Mouse (Mus musculus) embryonic facial prominence, embryonic 14.5 days (tissue): ENCODE results near the gene Rab11a. TPM values are rescaled to one million over a fixed set of nuclear protein-coding genes. Genes with fewer than 3 reads are reported as not detected.
A peak's percentile ranks its signal among the peaks of the same experiment; 100 is the strongest.

Experiments
- ATAC-seq: fragments of 200-750 bp; cut with Nextera tagmentation; 2 replicates; pipeline ENCODE4 v1.8.0; 2017; ENCODE audit warnings: low read depth, moderate number of reproducible peaks, moderate TSS enrichment
- DNase-seq: peaks from one replicate; pipeline ENCODE4 v3.0.0-alpha.2; 2015; ENCODE audit warnings: low spot score
- H3K27ac ChIP-seq: fragments of 300-500 bp; sonication (generic); replicated peaks from 2 replicates; pipeline ENCODE4 v1.5.1; 2014; ENCODE audit warnings: low read depth, mild to moderate bottlenecking, low read length, moderate library complexity
- H3K27me3 ChIP-seq: fragments of 300-500 bp; sonication (generic); replicated peaks from 2 replicates; pipeline ENCODE4 v1.6.1; 2014; ENCODE audit warnings: low read length; ENCODE audit not compliant: control insufficient read depth, insufficient read depth
- H3K36me3 ChIP-seq: fragments of 300-500 bp; sonication (generic); 2 replicates; pipeline ENCODE4 v1.6.1; 2014; ENCODE audit warnings: low read length, mixed read lengths; ENCODE audit not compliant: control insufficient read depth, insufficient read depth
- H3K4me1 ChIP-seq: fragments of 300-500 bp; sonication (generic); 2 replicates; pipeline ENCODE4 v1.6.1; 2014; ENCODE audit warnings: antibody characterized with exemption, low read length; ENCODE audit not compliant: control insufficient read depth, insufficient read depth
- H3K4me2 ChIP-seq: fragments of 300-500 bp; sonication (generic); 2 replicates; pipeline ENCODE4 v1.6.1; 2014; ENCODE audit warnings: low read depth, mild to moderate bottlenecking, low read length, moderate library complexity, mixed read lengths
- H3K4me3 ChIP-seq: fragments of 300-500 bp; sonication (generic); 2 replicates; pipeline ENCODE4 v1.5.1; 2014; ENCODE audit warnings: low read depth, mild to moderate bottlenecking, low read length
- H3K9ac ChIP-seq: fragments of 300-500 bp; sonication (generic); 2 replicates; pipeline ENCODE4 v1.6.1; 2014; ENCODE audit warnings: low read depth, mild to moderate bottlenecking, low read length, moderate library complexity, mixed read lengths
- H3K9me3 ChIP-seq: fragments of 300-500 bp; sonication (generic); 2 replicates; pipeline ENCODE4 v1.6.1; 2016; ENCODE audit warnings: low read length; ENCODE audit not compliant: control insufficient read depth
- WGBS: fragments of 180-500 bp; shearing (Covaris S2); extraction: QIAGEN DNeasy Blood & Tissue Kit; methylation state at CpG from one replicate; pipeline ENCODE4 v1.1.7; 2014; 5-methylcytosine and 5-hydroxymethylcytosine counted together
- polyA plus RNA-seq: library from polyadenylated mRNA; unstranded; fragments of >200 nt; fragmentation: Nextera tagmentation; extraction: Ambion mirVana; gene quantifications from 2 replicates; pipeline ENCODE4 v1.2.1, GENCODE M21; 2014

The Rab11a gene
- polyA plus RNA-seq, 1 experiment from 2014 or later = 403 TPM

GRCm38 (mm10) chr9:64774883-64775282, 37.3 kb upstream of the Rab11a start:
- H3K4me2 ChIP-seq = no peak overlapping the region
- no peak overlapping the region; the same call in 1 of the 2 replicates for H3K27ac ChIP-seq
- DNase-seq = no peak
- no peak for ATAC-seq
- H3K27me3 ChIP-seq = no peaks in the 10 kb centered on the region
- no peak overlapping the region for H3K9ac ChIP-seq
- H3K4me3 ChIP-seq = no peak overlapping the region
- peaks cover 4% of the 10 kb centered on the region; the same call in 1 of the 2 replicates for H3K4me1 ChIP-seq
- no peaks in the 10 kb centered on the region for H3K36me3 ChIP-seq
- 81% methylated on average over 2 of the region's 2 CpGs for WGBS
- H3K9me3 ChIP-seq = no peaks in the 10 kb centered on the region

DNA sequence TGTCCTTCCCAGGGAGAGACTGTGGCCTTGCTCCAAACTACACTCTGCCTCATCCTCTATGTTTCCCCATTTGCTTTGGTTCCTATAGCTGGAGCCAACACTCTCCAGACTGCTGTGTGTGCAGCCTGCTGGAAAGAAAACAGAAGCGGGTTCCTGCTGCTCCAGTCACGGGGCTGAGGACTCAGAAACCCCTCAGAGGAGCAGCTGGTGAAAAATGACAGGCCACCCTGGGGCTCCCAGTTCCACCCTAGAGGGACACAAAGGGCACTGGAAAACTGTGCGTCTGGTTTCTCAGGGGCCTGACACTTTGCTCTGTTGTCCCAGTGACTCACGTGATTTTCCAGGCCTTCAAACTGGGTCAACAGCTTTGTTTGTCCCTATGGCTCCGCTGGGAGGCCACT, 36.9 kb upstream of the Rab11a start:
- Histone ChIP-seq H3K36me3 (no peaks in the 10 kb centered on the region), H3K4me1 (peaks cover 4% of the 10 kb centered on the region; the same call in 1 of the 2 replicates), H3K4me3 (no peak overlapping the region), H3K9me3 (no peaks in the 10 kb centered on the region), H3K27me3 (no peaks in the 10 kb centered on the region), H3K4me2 (no peak overlapping the region), H3K9ac (no peak overlapping the region), H3K27ac (peak overlapping the region; percentile 21; the same call in 1 of the 2 replicates)
- DNase-seq (peak; percentile 75), ATAC-seq (peak; percentile 79; the same call in 1 of the 2 replicates)
- 36% methylated on average over 5 of the region's 5 CpGs for WGBS

- Histone ChIP-seq H3K4me3 (no peak overlapping the region), H3K9ac (no peak overlapping the region), H3K27me3 (no peaks in the 10 kb centered on the region), H3K4me2 (no peak overlapping the region), H3K36me3 (no peaks in the 10 kb centered on the region), H3K9me3 (no peaks in the 10 kb centered on the region), H3K4me1 (peaks cover 4% of the 10 kb centered on the region; the same call in 1 of the 2 replicates), H3K27ac (peak overlapping the region; percentile 21; the same call in 1 of the 2 replicates)
- no peak for ATAC-seq
- no peak for DNase-seq
- WGBS = 58% methylated on average over 4 of the region's 4 CpGs
These were observed 36.4 kb upstream of the Rab11a start for GRCm38 (mm10) chr9:64773936-64774335.

- Histone ChIP-seq H3K9me3 (no peaks in the 10 kb centered on the region), H3K4me3 (no peak overlapping the region), H3K27me3 (no peaks in the 10 kb centered on the region), H3K4me1 (peaks cover 4% of the 10 kb centered on the region; the same call in 1 of the 2 replicates), H3K4me2 (no peak overlapping the region), H3K9ac (no peak overlapping the region), H3K36me3 (no peaks in the 10 kb centered on the region), H3K27ac (no peak overlapping the region)
- WGBS = 86% methylated on average over 8 of the region's 8 CpGs
- no peak for DNase-seq
- no peak for ATAC-seq
These were observed 35.7 kb upstream of the Rab11a start for GRCm38 (mm10) chr9:64773254-64773653.

DNA sequence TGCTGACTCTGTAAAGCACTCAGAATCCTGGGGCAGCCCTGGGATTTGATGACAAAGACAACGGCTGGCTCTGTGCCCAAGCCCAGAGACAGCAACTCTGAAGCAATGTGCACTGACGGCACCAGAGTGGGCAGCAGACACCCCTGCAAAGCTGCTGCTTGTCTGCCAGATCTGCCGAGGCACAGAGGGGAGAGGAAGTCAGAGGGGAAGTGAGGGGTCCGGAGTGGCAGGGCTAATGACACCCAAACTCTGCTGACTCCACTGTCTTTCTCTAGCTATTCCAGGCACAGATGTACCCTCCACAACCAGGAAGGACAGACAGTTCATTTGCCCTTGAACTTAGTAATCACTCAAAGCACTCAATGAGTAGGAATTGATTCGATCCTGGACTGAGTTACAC, 33.7 kb upstream of the Rab11a start:
- H3K27ac ChIP-seq = no peak overlapping the region
- H3K27me3 ChIP-seq = no peaks in the 10 kb centered on the region
- H3K4me1 ChIP-seq = peaks cover 4% of the 10 kb centered on the region; the same call in 1 of the 2 replicates
- H3K9ac ChIP-seq = no peak overlapping the region
- no peak overlapping the region for H3K4me2 ChIP-seq
- H3K4me3 ChIP-seq = no peak overlapping the region
- no peaks in the 10 kb centered on the region for H3K36me3 ChIP-seq
- DNase-seq (no peak), ATAC-seq (no peak)
- H3K9me3 ChIP-seq = no peaks in the 10 kb centered on the region
- WGBS = 53% methylated on average over 5 of the region's 5 CpGs

- no peak overlapping the region for H3K4me3 ChIP-seq
- H3K9ac ChIP-seq = no peak overlapping the region
- H3K27ac ChIP-seq = no peak overlapping the region
- no peaks in the 10 kb centered on the region for H3K36me3 ChIP-seq
- no peaks in the 10 kb centered on the region for H3K27me3 ChIP-seq
- ATAC-seq (no peak), DNase-seq (no peak)
- no peaks in the 10 kb centered on the region for H3K9me3 ChIP-seq
- 81% methylated on average over 5 of the region's 5 CpGs for WGBS
- peaks cover 4% of the 10 kb centered on the region; the same call in 1 of the 2 replicates for H3K4me1 ChIP-seq
- H3K4me2 ChIP-seq = no peak overlapping the region
These were observed 32.9 kb upstream of the Rab11a start for GRCm38 (mm10) chr9:64770411-64770849.

GRCm38 (mm10) chr9:64769911-64770310, 32.4 kb upstream of the Rab11a start:
- H3K27me3 ChIP-seq = no peaks in the 10 kb centered on the region
- no peak for ATAC-seq
- WGBS = 79% methylated on average over 6 of the region's 6 CpGs

DNA sequence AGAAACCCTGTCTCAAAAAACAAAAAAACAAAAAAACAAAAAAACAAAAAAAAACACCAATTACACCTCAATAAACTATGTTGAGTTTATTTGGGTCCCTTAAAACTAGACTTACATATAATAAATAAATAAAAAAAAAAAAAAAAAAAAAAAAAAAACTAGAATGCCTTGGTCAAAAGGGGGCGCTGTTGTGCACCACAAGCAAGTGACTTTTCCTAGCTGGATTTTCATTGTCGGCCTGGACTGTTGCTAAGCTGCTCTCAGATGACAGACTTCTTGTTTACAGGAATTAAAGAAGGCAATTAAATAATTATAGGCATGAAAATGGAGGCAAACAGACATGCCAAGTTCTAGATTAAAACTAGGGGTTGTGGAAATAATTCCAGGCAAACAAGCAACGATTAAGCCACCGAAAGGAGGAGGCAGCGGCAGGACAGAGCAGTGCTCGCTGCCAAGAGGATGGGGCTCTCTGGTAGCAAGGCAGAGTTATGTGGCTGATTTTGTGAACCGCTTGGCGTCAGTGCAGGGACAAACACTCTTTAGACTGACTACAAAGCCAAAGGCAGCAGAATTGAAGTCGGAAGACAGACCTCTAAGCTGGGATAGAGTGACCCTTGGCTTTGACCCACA, 31.6 kb upstream of the Rab11a start:
- Histone ChIP-seq H3K4me1 (no peaks in the 10 kb centered on the region), H3K9ac (peak overlapping the region; percentile 14; the same call in 1 of the 2 replicates), H3K36me3 (no peaks in the 10 kb centered on the region), H3K9me3 (no peaks in the 10 kb centered on the region), H3K4me3 (no peak overlapping the region), H3K4me2 (no peak overlapping the region), H3K27me3 (no peaks in the 10 kb centered on the region), H3K27ac (peak overlapping the region; percentile 28; the same call in 1 of the 2 replicates)
- 32% methylated on average over 9 of the region's 9 CpGs for WGBS
- ATAC-seq (no peak), DNase-seq (peak; percentile 82)

More at GRCm38 (mm10) chr9:64769911-64770310, 32.4 kb upstream of the Rab11a start:
- H3K9ac ChIP-seq = no peak overlapping the region
- H3K4me1 ChIP-seq = peaks cover 4% of the 10 kb centered on the region; the same call in 1 of the 2 replicates
- DNase-seq = no peak
- no peaks in the 10 kb centered on the region for H3K9me3 ChIP-seq
- no peaks in the 10 kb centered on the region for H3K36me3 ChIP-seq
- H3K4me2 ChIP-seq = no peak overlapping the region
- no peak overlapping the region for H3K27ac ChIP-seq
- no peak overlapping the region for H3K4me3 ChIP-seq

- DNase-seq (no peak), ATAC-seq (no peak)
- Histone ChIP-seq H3K4me2 (no peak overlapping the region), H3K27me3 (no peaks in the 10 kb centered on the region), H3K36me3 (no peaks in the 10 kb centered on the region), H3K27ac (no peak overlapping the region), H3K4me3 (no peak overlapping the region), H3K9ac (no peak overlapping the region), H3K9me3 (no peaks in the 10 kb centered on the region), H3K4me1 (no peaks in the 10 kb centered on the region)
- WGBS = 56% methylated on average over 1 of the region's 1 CpGs
These were observed 30.2 kb upstream of the Rab11a start for GRCm38 (mm10) chr9:64767796-64768195.
